Comparison of ENCODE assay signal across 8 mouse cellular contexts in genomic region chr17:17449441-17449770, GRCm38 (mm10). TPM values are rescaled to one million over a fixed set of nuclear protein-coding genes. Genes with fewer than 3 reads are reported as not detected.
A peak's percentile ranks its signal among the peaks of the same experiment; 100 is the strongest.
DNase-seq lines count a peak whose midpoint lies in the region; ATAC-seq and TF ChIP-seq lines count a peak whose summit lies in the region.

No protein-coding gene starts in this region.

- no peaks in the 10 kb centered on the region for H3K9me3 ChIP-seq in heart, embryonic 10.5 days
- H3K9me3 ChIP-seq in kidney, embryonic 15.5 days (replicated peaks): no peaks in the 10 kb centered on the region

- no peak for ATAC-seq in kidney, embryonic 15.5 days (replicated peaks; ENCODE audit: low FRiP score)
- ATAC-seq in monocyte, adult 5-6 weeks (replicated peaks; ENCODE audit: insufficient number of reproducible peaks, low FRiP score, low TSS enrichment, poor library complexity, severe bottlenecking): no peak
- ATAC-seq in granulocyte monocyte progenitor cell, adult 5-6 weeks (replicated peaks; ENCODE audit: poor library complexity, severe bottlenecking): no peak

- no peak overlapping the region; the same call in 1 of the 2 replicates for H3K9ac ChIP-seq in kidney, embryonic 15.5 days

- no peak for TF ChIP-seq CTCF in bone marrow macrophage, adult 2 months (IDR thresholded peaks at IDR 0.05; ENCODE audit: low read depth, low read length)

- peak; percentile 7 to 54 for DNase-seq in heart, adult 18-20 months
- DNase-seq in heart, adult 11 months: no peak
- no peak for DNase-seq in heart, embryonic 10.5 days (ENCODE audit: low spot score)
- peak; percentile 56 for DNase-seq in lung, postnatal 36 days

- H3K27ac ChIP-seq in bone marrow macrophage, adult 2 months (ENCODE audit: insufficient read depth, low read depth, low read length): 0 out of 2 replicates have a peak overlapping the region, but pooled peaks have one; percentile 65
- peak overlapping the region; percentile 91 for H3K27ac ChIP-seq in heart, embryonic 10.5 days
- H3K27ac ChIP-seq in kidney, embryonic 15.5 days: peak overlapping the region; percentile 84

- no peaks in the 10 kb centered on the region for H3K36me3 ChIP-seq in heart, embryonic 10.5 days
- H3K36me3 ChIP-seq in kidney, embryonic 15.5 days: no peaks in the 10 kb centered on the region

- TF ChIP-seq POLR2A in bone marrow macrophage, adult 2 months (IDR thresholded peaks at IDR 0.05; ENCODE audit: borderline replicate concordance, low read depth, low read length): no peak

- peak overlapping the region; percentile 69 for H3K4me2 ChIP-seq in kidney, embryonic 15.5 days

- peaks cover 24% of the 10 kb centered on the region for H3K4me1 ChIP-seq in bone marrow macrophage, adult 2 months (ENCODE audit: control insufficient read depth, insufficient read depth, low read length)
- peaks cover 13% of the 10 kb centered on the region; the same call in 1 of the 2 replicates for H3K4me1 ChIP-seq in heart, embryonic 10.5 days
- peaks cover 20% of the 10 kb centered on the region; the same call in 1 of the 2 replicates for H3K4me1 ChIP-seq in kidney, embryonic 15.5 days

- 12% methylated on average over 5 of the region's 5 CpGs for WGBS in heart, embryonic 10.5 days
- 17% methylated on average over 5 of the region's 5 CpGs for WGBS in kidney, embryonic 15.5 days

- H3K27me3 ChIP-seq in heart, embryonic 10.5 days (ENCODE audit: insufficient read depth, poor library complexity, severe bottlenecking): no peaks in the 10 kb centered on the region
- H3K27me3 ChIP-seq in kidney, embryonic 15.5 days: no peaks in the 10 kb centered on the region

- peak overlapping the region; percentile 58; the same call in 1 of the 2 replicates for H3K4me3 ChIP-seq in bone marrow macrophage, adult 2 months (ENCODE audit: insufficient read depth, low read length)
- H3K4me3 ChIP-seq in heart, embryonic 10.5 days: peak overlapping the region; percentile 59
- peak overlapping the region; percentile 43 for H3K4me3 ChIP-seq in kidney, embryonic 15.5 days (replicated peaks)

RNA-seq across cellular contexts. Expression of gene Lix1, which starts 46.9 kb away (rescaled TPM):
- total RNA-seq in heart, adult 18-20 months (2021): 1 to 10 TPM; 6.8 to 6.9 TPM
- polyA plus RNA-seq in bone marrow macrophage, adult 2 months (2012; ENCODE audit: insufficient read depth, insufficient read length, missing spikeins): not detected in 2 replicates
- 9.7 and 31.2 TPM in 2 replicates for polyA plus RNA-seq in heart, embryonic 10.5 days (2016; fragmentation: Nextera tagmentation; extraction: Ambion mirVana)
- 5.8 and 8.5 TPM in 2 replicates for polyA plus RNA-seq in kidney, embryonic 15.5 days (2015; fragmentation: Nextera tagmentation; extraction: Ambion mirVana)
- not detected in 3 replicates for total RNA-seq in monocyte, adult 5-6 weeks (2017)
- total RNA-seq in granulocyte monocyte progenitor cell, adult 5-6 weeks (2014; fragmentation: Nextera tagmentation): not detected in 2 replicates
- not detected in 2 replicates for total RNA-seq in granulocyte monocyte progenitor cell, adult 5-6 weeks (2017)

Comparison
In these comparisons a context has a peak if more than half of its experiments do, and no peak if none do; other contexts are left out.
1. DNase-seq: peak in heart, adult 18-20 months (2 of 2) and lung, postnatal 36 days (single experiment); none in heart, adult 11 months (single experiment) and heart, embryonic 10.5 days (single experiment).
2. Peak in every context shown above with its lines, with median percentiles within 50 percentile points of each other: H3K27ac ChIP-seq and H3K4me3 ChIP-seq.